Mouse (Mus musculus) bone marrow macrophage, adult 2 months (primary cell): Measurements from ENCODE around the gene Cox4i1. TPM values are rescaled to one million over a fixed set of nuclear protein-coding genes. Genes with fewer than 3 reads are reported as not detected.
A peak's percentile ranks its signal among the peaks of the same experiment; 100 is the strongest.

Experiments used
- H3K27ac ChIP-seq: 2 replicates; pipeline ENCODE4 v1.5.1; 2012; ENCODE audit warnings: low read depth, low read length; ENCODE audit not compliant: insufficient read depth
- H3K4me1 ChIP-seq: 2 replicates; pipeline ENCODE4 v1.6.1; 2012; ENCODE audit warnings: low read length; ENCODE audit not compliant: control insufficient read depth, insufficient read depth
- H3K4me3 ChIP-seq: 2 replicates; pipeline ENCODE4 v1.5.1; 2012; ENCODE audit warnings: mild to moderate bottlenecking, low read length, moderate library complexity; ENCODE audit not compliant: insufficient read depth
- CTCF ChIP-seq: IDR thresholded peaks from 2 replicates; pipeline ENCODE4 v1.5.1; 2012; ENCODE audit warnings: low read depth, mild to moderate bottlenecking, low read length, moderate library complexity
- POLR2A ChIP-seq: IDR thresholded peaks from 2 replicates; pipeline ENCODE4 v1.6.1; 2012; ENCODE audit warnings: mild to moderate bottlenecking, low read depth, low read length, borderline replicate concordance
- polyA plus RNA-seq: library from polyadenylated mRNA; stranded (reverse); fragments of >200 nt; gene quantifications from 2 replicates; pipeline ENCODE4 v1.2.4, GENCODE M21; 2012; ENCODE audit not compliant: missing spikeins, insufficient read depth, insufficient read length

The Cox4i1 gene
- polyA plus RNA-seq, 1 experiment, result 607 TPM

DNA sequence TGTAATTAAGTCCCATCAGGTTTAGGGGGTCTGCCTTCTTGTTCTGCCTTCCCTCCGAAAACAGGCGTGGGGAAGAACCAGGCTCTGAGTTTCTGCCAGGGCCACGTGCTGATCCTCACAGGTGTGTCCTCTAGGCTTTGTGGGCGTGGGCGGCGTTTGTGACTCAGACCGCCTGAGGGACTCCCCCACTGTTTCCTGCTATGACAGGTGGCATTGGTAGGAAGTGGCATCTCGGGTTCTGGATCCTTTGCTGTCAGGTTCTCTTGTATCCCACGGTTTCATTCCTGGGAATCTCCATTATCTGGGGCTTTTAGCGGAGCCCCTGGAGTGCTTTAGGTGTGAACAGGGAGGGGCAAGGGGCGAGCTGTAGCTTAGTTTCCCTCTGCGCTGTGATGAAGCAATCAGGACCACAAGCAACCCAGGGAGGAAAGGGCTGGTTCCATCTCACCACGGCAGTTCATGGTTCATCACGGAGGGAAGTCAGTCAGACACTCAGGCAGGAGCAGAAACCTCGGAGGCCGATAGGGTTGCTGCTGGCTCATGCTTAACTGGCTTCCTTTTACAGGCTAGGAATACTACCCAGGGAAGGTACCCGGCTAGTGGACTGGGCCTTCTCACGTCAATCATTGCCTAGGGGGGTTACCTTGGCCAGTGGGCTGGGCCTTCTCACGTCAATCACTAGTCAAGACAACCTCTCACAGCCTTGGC is 33.9 kb downstream of the Cox4i1 start:
- TF ChIP-seq CTCF (no peak), POLR2A (no peak)
- Histone ChIP-seq H3K27ac (no peak overlapping the region), H3K4me3 (no peak overlapping the region), H3K4me1 (peaks cover 64% of the 10 kb centered on the region)

DNA sequence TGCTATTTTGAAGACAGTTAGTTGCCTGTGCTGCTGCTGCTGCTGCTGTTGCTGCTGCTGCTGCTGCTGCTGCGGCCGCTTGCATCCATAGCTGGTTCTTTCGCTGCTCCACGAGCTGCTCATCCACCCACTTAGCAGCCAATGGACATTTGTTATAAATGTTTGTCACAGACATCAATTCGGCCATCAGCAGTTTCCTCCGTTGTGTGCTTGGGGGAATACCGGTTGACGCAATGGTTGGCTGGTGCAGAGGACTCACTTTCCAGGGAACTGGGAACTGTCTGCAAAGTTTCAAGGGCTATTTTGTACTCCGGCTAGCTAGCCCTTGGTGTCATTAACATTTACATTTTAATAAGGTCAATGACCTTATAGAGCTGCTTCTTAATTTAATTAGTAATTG is 36.2 kb downstream of the Cox4i1 start:
- TF ChIP-seq POLR2A (no peak), CTCF (no peak)
- Histone ChIP-seq H3K4me1 (peaks cover 59% of the 10 kb centered on the region), H3K4me3 (no peak overlapping the region)

DNA sequence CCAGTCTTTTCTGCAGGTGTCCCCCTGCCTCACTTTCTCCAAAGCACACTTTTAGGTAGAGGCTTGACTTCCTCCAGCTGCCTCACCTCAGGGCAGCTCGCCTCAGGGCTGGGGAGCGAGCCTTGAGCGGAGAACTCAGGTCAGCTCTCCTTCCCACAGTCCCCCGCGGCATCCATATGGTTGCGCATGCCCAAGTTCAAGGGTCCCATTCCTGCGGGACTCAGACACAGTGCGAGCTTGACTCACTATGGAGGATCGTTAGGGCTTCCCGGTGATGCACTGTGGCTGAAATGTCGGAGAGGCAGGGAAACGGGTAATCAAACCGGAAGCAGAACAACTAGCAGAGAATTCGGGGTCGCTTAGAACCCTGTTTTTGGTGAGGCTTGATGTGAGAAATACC is 37.1 kb downstream of the Cox4i1 start:
- Histone ChIP-seq H3K4me1 (peaks cover 59% of the 10 kb centered on the region), H3K27ac (no peak overlapping the region), H3K4me3 (no peak overlapping the region)
- no peak for TF ChIP-seq CTCF
- TF ChIP-seq POLR2A, result no peak

More for the DNA sequence above, 36.2 kb downstream of the Cox4i1 start:
- no peak overlapping the region for H3K27ac ChIP-seq

DNA sequence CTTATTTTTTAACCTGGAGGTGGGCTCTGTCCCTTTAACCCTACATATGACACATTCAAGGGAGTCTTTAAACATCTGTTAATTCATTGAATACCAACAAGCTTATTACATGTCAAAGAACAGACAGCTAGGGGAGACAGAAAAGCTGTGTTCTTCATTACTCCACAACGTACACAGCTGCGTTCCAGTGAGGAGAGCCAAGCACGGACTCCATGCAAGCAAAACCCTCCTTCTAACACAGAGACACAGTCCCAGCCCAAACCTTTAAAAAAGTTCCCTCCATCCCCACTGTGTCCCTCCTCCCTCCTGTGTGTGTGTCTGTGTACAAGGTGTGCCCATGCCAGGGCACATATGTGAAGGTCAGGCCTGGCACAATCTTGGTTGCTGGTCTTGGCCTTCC is 38.2 kb downstream of the Cox4i1 start:
- H3K4me1 ChIP-seq, result peaks cover 55% of the 10 kb centered on the region
- H3K4me3 ChIP-seq, result no peak overlapping the region
- no peak overlapping the region for H3K27ac ChIP-seq
- TF ChIP-seq POLR2A (no peak), CTCF (no peak)

DNA sequence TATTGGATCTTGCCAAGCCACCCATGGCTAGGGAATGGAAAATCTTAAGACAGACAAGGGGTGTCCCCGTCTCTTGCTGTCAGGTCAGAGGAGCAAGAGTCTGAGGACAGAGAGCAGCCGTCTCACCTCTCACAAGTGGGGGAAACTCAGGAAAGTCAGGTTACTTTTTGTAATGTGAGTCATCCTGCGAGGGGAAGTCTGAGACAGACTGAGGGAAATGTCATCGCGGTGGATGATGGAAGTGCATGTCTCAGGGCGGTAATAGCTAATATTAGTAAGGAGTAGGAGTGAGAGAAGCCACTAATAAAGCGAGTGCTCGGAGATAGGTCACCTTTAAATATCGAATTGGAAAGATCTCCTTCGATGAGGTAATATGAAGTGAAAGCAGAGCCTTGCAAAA is 41.2 kb downstream of the Cox4i1 start:
- H3K4me1 ChIP-seq, result peaks cover 32% of the 10 kb centered on the region
- no peak overlapping the region for H3K27ac ChIP-seq
- no peak overlapping the region for H3K4me3 ChIP-seq
- TF ChIP-seq CTCF, result no peak
- no peak for TF ChIP-seq POLR2A

DNA sequence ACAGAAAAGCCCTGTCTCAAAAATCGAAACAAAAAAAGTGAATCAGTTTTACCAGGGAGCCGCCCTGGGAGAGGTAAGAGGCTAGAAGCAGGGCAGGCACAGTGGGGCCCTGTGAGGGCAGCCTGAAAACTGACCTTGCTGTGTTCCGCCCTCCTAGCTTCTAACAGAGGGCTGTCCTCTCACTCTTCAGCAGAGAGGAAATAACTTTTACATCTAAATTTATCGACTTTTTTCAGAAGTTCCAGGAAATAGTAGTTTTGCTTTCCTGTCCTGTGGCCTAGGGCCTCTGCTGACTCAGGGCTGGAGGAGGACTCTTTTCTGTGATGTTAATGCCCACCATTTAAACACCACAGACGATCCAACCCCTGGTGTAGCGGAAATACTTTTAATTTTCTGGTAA is 47.2 kb downstream of the Cox4i1 start:
- TF ChIP-seq POLR2A, result no peak
- TF ChIP-seq CTCF, result no peak
- no peak overlapping the region for H3K4me3 ChIP-seq
- H3K4me1 ChIP-seq, result peaks cover 39% of the 10 kb centered on the region
- H3K27ac ChIP-seq, result peak overlapping the region; percentile 91

DNA sequence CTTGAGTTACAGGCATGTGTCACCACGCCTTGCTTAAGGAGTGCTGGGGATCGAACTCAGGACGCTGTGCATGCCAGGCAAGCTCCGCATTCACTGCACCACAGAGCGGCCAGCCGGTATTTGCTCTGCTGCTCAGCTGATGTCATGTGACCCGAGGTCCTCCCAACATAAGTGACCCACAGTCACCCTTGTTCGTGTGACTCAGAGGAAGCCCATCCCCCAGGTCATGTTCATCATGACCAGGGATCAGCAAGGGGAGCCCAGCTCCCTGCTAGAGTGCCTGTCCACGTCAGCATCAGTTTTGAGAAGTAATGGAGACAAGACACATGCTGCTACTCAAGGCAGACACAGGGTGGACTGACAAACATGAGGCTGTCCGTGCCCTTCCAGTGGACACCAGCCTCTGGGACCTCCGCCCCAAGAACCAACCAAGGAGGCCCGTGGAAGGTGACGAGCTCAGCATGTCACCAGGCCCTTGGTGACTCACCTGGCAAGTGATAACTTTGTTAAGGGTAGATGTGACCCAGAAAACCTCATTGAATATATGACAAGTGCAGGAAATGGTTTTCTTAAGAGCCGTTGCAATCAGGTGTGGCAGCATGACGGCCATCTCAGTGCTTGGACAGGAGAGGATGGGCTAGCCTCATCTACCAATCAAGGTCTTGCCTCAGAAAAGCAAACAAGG is 48.1 kb downstream of the Cox4i1 start:
- peaks cover 34% of the 10 kb centered on the region for H3K4me1 ChIP-seq
- no peak overlapping the region for H3K4me3 ChIP-seq
- H3K27ac ChIP-seq, result peak overlapping the region; percentile 91
- TF ChIP-seq POLR2A, result no peak
- TF ChIP-seq CTCF, result no peak

DNA sequence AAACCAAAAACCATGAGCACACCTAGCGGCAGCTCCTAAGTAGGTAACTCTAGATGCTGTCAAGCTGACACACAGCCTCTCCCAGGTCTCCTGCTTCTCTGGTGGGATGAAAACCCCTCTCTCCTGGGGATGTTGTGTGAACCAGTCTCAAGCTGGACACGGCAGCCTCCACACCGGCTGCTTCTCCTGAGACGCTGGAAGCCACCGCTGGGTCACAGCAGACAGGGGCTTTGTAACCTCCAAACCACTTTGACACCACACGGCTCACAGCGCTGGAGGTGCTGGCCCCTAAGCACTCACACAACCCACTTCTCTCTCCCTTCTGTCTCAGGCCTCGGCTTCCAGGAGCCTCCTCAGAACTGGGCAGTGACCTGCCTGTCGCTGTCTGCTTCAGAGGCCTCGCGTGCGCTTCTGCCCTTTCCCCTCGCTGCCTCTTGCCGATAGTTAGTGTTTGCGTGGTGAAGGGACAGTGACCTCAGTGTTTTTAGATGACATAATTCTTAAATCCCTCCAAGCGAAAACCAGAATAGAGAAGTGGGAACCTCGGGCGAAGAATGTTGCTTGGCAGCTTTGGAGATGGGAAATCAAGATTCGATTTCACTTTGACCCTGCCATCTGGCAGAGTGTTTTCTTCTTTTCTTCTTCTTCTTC is 51.7 kb downstream of the Cox4i1 start:
- TF ChIP-seq CTCF, result no peak
- TF ChIP-seq POLR2A, result no peak
- Histone ChIP-seq H3K4me3 (peak overlapping the region; percentile 23), H3K4me1 (peaks cover 35% of the 10 kb centered on the region), H3K27ac (peak overlapping the region; percentile 83)

DNA sequence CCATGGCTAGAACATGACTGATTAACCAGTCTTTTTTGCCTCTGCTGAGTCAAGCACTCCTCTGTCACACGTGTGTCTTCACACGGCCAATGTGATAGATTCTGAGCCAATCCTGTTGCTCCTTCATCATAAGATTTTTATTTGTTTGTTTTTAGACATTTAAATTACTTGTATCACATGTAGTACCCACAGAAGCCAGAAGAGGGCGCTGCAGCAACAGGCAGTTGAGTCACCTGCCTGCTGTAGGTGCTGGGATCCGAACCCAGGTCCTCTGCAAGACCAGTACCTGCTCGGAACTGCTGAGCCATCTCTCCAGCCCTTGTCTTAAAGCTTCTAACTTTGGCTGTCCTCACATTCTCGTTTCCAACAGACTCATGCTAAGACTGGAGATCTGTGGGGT is 55.0 kb downstream of the Cox4i1 start:
- Histone ChIP-seq H3K27ac (no peak overlapping the region), H3K4me3 (no peak overlapping the region), H3K4me1 (peaks cover 28% of the 10 kb centered on the region)
- TF ChIP-seq POLR2A, result no peak
- peak; percentile 56 for TF ChIP-seq CTCF

Other genes starting within 250 kb of the Cox4i1 start
- 16.7 and 23.1 TPM in 2 replicates for gene Gins2, start 78.9 kb upstream of the Cox4i1 start, polyA plus RNA-seq
- 1.1 and 1.6 TPM in 2 replicates for gene 1190005I06Rik, start 20.6 kb upstream of the Cox4i1 start, polyA plus RNA-seq
- not detected in 2 replicates for gene Gm27021, start 143 bp upstream of the Cox4i1 start, polyA plus RNA-seq
- 56.5 and 61.3 TPM in 2 replicates for gene Emc8, start 351 bp downstream of the Cox4i1 start, polyA plus RNA-seq
- gene Irf8, start 68.1 kb downstream of the Cox4i1 start, polyA plus RNA-seq, result 157 and 163 TPM in 2 replicates